Mouse (Mus musculus) right cerebral cortex, postnatal 10 days (tissue): Measurements from ENCODE around the gene Mta3.
"Not testable (repeated sequence)": the region's sequence is repeated elsewhere in the genome, so short reads cannot be mapped to it uniquely, and the experiment has no call there.

ENCODE experiments used
- DNase-seq, 2 experiments: peaks; one replicate each; pipeline ENCODE4 v3.0.0; 2021; ENCODE audit warnings: low spot score in 2 of 2

The Mta3 gene

GRCm38 (mm10) chr17:83849717-83850116 lies 143.8 kb downstream of the Mta3 start:
- DNase-seq: no peak

- peak; percentile 86 to 92 for DNase-seq
These were observed 144.5 kb downstream of the Mta3 start for GRCm38 (mm10) chr17:83850458-83850857.

GRCm38 (mm10) chr17:83850864-83851263 lies 144.9 kb downstream of the Mta3 start:
- DNase-seq: no peak

- no peak for DNase-seq
These were observed 147.9 kb downstream of the Mta3 start for GRCm38 (mm10) chr17:83853831-83854230.

- no peak for DNase-seq
These were observed 148.4 kb downstream of the Mta3 start for GRCm38 (mm10) chr17:83854284-83854918.

- no peak for DNase-seq
These were observed 152.4 kb downstream of the Mta3 start for GRCm38 (mm10) chr17:83858413-83858812.

GRCm38 (mm10) chr17:83859639-83860038 lies 153.7 kb downstream of the Mta3 start:
- no peak for DNase-seq

GRCm38 (mm10) chr17:83860224-83860623 lies 154.3 kb downstream of the Mta3 start:
- no peak for DNase-seq

GRCm38 (mm10) chr17:83860968-83861367 lies 155.0 kb downstream of the Mta3 start:
- DNase-seq: not testable (repeated sequence)

GRCm38 (mm10) chr17:83861444-83862133 lies 155.6 kb downstream of the Mta3 start:
- peak; percentile 95 to 97 for DNase-seq

GRCm38 (mm10) chr17:83862134-83862881 lies 156.3 kb downstream of the Mta3 start:
- peak; percentile 81 to 82 for DNase-seq

- no peak for DNase-seq
These were observed 159.4 kb downstream of the Mta3 start for GRCm38 (mm10) chr17:83865366-83865765.

- DNase-seq: peak in 1 of 2 experiments; percentile 64
These were observed 160.6 kb downstream of the Mta3 start for GRCm38 (mm10) chr17:83866582-83866981.

GRCm38 (mm10) chr17:83870385-83870784 lies 164.4 kb downstream of the Mta3 start:
- DNase-seq: no peak
